Mouse (Mus musculus) stomach, embryonic 14.5 days (tissue): ENCODE results near the gene Slc39a9. TPM values are rescaled to one million over a fixed set of nuclear protein-coding genes. Genes with fewer than 3 reads are reported as not detected.

ENCODE experiments used
- ATAC-seq: fragments of 200-750 bp; cut with Nextera tagmentation; 2 replicates; pipeline ENCODE4 v1.8.0; 2017; ENCODE audit warnings: low read depth, moderate TSS enrichment; ENCODE audit not compliant: insufficient number of reproducible peaks, insufficient read depth, low FRiP score
- H3K27ac ChIP-seq: fragments of 300-500 bp; sonication (generic); 2 replicates; pipeline ENCODE4 v1.5.1; 2014; ENCODE audit warnings: mild to moderate bottlenecking, low read length, moderate library complexity, mixed read lengths
- H3K27me3 ChIP-seq: fragments of 300-500 bp; sonication (generic); 2 replicates; pipeline ENCODE4 v1.6.1; 2014; ENCODE audit warnings: low read length, control low read depth, mixed read lengths; ENCODE audit not compliant: control insufficient read depth, insufficient read depth
- H3K36me3 ChIP-seq: fragments of 300-500 bp; sonication (generic); 2 replicates; pipeline ENCODE4 v1.6.1; 2014; ENCODE audit warnings: mild to moderate bottlenecking, control low read depth, low read length, moderate library complexity, mixed read lengths; ENCODE audit not compliant: control insufficient read depth, insufficient read depth
- H3K4me1 ChIP-seq: fragments of 300-500 bp; sonication (generic); 2 replicates; pipeline ENCODE4 v1.6.1; 2014; ENCODE audit warnings: low read length, control low read depth, mixed read lengths; ENCODE audit not compliant: control insufficient read depth, insufficient read depth
- H3K4me2 ChIP-seq: fragments of 300-500 bp; sonication (generic); replicated peaks from 2 replicates; pipeline ENCODE4 v1.6.1; 2014; ENCODE audit warnings: low read depth, low read length, control low read depth
- H3K4me3 ChIP-seq: fragments of 300-500 bp; sonication (generic); 2 replicates; pipeline ENCODE4 v1.5.1; 2014; ENCODE audit warnings: low read depth, low read length, control low read depth
- H3K9ac ChIP-seq: fragments of 300-500 bp; sonication (generic); replicated peaks from 2 replicates; pipeline ENCODE4 v1.6.1; 2014; ENCODE audit warnings: low read depth, mild to moderate bottlenecking, control low read depth, low read length, moderate library complexity, mixed read lengths
- H3K9me3 ChIP-seq: fragments of 300-500 bp; sonication (generic); 2 replicates; pipeline ENCODE4 v1.6.1; 2016; ENCODE audit warnings: low read depth, low read length, control low read depth; ENCODE audit not compliant: control insufficient read depth
- WGBS: fragments of 180-500 bp; shearing (Covaris S2); extraction: QIAGEN DNeasy Blood & Tissue Kit; methylation state at CpG from one replicate; pipeline ENCODE4 v1.1.7; 2014; 5-methylcytosine and 5-hydroxymethylcytosine counted together
- polyA plus RNA-seq: library from polyadenylated mRNA; unstranded; fragments of >200 nt; fragmentation: Nextera tagmentation; extraction: Ambion mirVana; gene quantifications from 2 replicates; pipeline ENCODE4 v1.2.1, GENCODE M21; 2014

Slc39a9 gene
- polyA plus RNA-seq, 1 experiment from 2014 or later, result 32.0 TPM

DNA sequence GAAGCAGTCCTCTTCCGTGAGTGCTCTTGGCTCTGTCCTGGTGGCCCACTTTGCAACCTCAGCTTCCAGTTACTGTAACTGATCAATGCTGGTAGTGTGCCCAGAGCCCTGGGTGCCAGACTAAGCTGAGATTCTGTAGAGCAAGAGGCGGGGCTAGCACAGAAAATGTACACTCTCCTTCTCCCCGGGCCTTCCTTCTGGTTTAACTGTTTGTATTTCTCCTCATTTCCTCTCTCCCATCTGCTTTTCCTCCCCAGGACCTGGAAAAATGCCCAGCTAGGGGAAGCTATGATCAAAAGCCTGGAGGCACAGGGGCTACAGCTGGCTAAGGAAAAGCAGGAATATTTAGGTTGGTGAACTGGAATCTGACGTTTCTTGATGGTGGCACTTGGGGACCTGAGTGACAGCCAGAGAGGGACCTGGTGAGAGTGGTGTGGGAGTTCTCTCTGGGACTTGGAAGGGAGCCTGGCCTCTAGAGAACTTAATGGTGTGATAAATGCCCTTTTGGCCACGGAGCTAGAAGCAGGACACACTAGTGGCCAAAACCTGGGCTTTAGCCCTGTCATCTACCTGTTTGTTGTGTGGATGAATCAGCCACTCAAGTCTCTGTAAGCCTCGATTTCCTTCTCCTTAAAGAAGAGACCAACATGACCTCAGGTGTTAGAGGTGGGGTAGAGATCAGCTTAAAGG is 63.4 kb downstream of the Slc39a9 start:
- 30% methylated on average over 6 of the region's 6 CpGs for WGBS
- H3K9me3 ChIP-seq, result no peaks in the 10 kb centered on the region
- no peaks in the 10 kb centered on the region for H3K27me3 ChIP-seq
- H3K36me3 ChIP-seq, result no peaks in the 10 kb centered on the region
- no peak overlapping the region for H3K9ac ChIP-seq
- ATAC-seq, result peak; percentile 16; the same call in 1 of the 2 replicates
- no peak overlapping the region for H3K4me3 ChIP-seq
- H3K27ac ChIP-seq, result peak overlapping the region; percentile 52; the same call in 1 of the 2 replicates
- H3K4me1 ChIP-seq, result peaks cover 13% of the 10 kb centered on the region; the same call in 1 of the 2 replicates
- no peak overlapping the region for H3K4me2 ChIP-seq

DNA sequence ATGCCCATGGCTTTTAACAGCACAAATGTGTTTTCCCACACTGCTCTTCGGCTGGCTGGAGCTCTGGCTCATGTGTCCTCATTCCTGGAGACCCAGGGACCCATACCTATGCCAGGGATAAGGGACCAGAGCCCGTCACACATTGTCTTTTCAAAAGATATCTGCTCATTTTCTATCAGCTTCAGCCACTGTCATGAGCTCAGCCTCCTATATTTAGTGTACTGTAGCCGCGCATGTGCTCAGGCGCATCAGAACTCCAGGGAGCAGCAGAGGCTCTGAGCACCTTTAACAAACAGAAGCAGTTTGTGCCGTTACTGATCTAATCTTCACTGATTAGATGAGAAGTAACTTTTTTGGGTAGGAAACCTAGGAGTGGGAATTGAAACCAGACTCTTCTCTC is 72.2 kb downstream of the Slc39a9 start:
- Histone ChIP-seq H3K4me1 (no peaks in the 10 kb centered on the region), H3K27me3 (no peaks in the 10 kb centered on the region), H3K9ac (no peak overlapping the region), H3K27ac (no peak overlapping the region), H3K4me3 (no peak overlapping the region), H3K4me2 (no peak overlapping the region), H3K36me3 (no peaks in the 10 kb centered on the region), H3K9me3 (no peaks in the 10 kb centered on the region)
- no peak for ATAC-seq
- 71% methylated on average over 6 of the region's 6 CpGs for WGBS

DNA sequence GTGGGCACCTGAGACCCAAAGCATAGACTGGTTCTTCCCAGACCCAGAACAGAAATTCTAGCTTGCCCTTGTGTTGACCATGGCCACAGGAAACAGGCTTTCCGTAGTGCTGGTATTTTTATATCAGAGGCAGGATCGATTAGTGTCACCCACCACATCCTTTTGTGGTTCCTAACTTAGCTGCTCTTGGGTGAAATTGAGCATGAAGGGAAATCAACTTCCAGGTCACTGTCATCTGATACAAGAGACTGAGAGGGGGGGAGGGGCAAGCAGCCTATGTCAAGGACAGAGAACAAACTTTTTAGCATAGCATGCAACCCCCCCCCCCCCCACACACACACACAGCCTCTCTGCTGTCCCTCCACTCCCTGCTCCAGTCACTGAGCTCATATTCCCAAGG is 75.5 kb downstream of the Slc39a9 start:
- no peaks in the 10 kb centered on the region for H3K9me3 ChIP-seq

DNA sequence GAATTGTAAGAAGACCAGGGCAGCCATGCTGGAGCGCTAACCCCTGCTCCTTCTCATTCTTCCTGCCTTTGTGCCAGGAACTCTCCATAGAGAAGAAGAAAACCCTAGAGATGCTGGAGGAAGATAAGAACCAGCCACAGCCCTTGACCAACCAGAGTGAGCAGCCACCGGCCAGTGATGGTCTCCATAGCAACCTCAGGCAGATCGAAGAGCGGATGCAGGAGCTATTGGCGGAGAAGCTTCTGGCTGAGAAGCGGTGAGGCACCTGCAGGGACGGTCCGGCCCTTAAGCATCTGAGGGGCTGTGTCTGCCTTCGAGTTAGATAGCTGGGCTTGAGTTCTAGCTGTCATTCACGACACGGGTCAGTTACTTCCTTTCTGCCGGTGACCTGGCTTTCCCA is 76.8 kb downstream of the Slc39a9 start:
- Histone ChIP-seq H3K27me3 (no peaks in the 10 kb centered on the region), H3K9me3 (no peaks in the 10 kb centered on the region), H3K9ac (no peak overlapping the region), H3K36me3 (no peaks in the 10 kb centered on the region), H3K4me1 (no peaks in the 10 kb centered on the region), H3K4me3 (no peak overlapping the region), H3K4me2 (no peak overlapping the region), H3K27ac (no peak overlapping the region)
- WGBS, result 68% methylated on average over 12 of the region's 12 CpGs
- ATAC-seq, result no peak

More for the DNA sequence above, 75.5 kb downstream of the Slc39a9 start:
- Histone ChIP-seq H3K9ac (no peak overlapping the region), H3K27ac (no peak overlapping the region), H3K4me3 (no peak overlapping the region), H3K4me1 (no peaks in the 10 kb centered on the region), H3K4me2 (no peak overlapping the region), H3K27me3 (no peaks in the 10 kb centered on the region), H3K36me3 (no peaks in the 10 kb centered on the region)
- WGBS, result 82% methylated on average over 2 of the region's 2 CpGs
- no peak for ATAC-seq

DNA sequence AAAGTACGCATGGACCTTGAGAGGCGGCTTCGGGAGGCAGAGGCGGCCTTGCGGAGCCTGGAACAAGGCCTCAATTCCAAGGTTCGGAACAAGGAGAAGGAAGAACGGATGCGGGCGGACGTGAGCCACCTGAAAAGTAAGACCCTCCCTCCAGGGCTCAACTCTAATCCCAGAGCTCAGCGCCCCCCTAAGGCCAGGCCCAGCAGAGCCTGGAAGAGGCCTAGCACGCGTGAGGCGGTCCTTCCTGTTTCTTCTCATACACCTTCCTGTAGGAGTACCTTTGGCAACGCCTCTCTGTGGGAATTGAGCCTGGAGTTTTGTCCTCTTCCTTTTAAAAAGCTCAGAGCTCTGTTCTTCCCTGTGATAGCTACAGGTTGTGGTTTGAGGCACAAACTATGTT is 77.8 kb downstream of the Slc39a9 start:
- ATAC-seq, result no peak
- H3K4me3 ChIP-seq, result no peak overlapping the region
- H3K27ac ChIP-seq, result no peak overlapping the region
- H3K4me2 ChIP-seq, result no peak overlapping the region
- no peaks in the 10 kb centered on the region for H3K4me1 ChIP-seq
- no peaks in the 10 kb centered on the region for H3K36me3 ChIP-seq
- H3K27me3 ChIP-seq, result no peaks in the 10 kb centered on the region
- 81% methylated on average over 15 of the region's 15 CpGs for WGBS
- H3K9ac ChIP-seq, result no peak overlapping the region
- no peaks in the 10 kb centered on the region for H3K9me3 ChIP-seq

DNA sequence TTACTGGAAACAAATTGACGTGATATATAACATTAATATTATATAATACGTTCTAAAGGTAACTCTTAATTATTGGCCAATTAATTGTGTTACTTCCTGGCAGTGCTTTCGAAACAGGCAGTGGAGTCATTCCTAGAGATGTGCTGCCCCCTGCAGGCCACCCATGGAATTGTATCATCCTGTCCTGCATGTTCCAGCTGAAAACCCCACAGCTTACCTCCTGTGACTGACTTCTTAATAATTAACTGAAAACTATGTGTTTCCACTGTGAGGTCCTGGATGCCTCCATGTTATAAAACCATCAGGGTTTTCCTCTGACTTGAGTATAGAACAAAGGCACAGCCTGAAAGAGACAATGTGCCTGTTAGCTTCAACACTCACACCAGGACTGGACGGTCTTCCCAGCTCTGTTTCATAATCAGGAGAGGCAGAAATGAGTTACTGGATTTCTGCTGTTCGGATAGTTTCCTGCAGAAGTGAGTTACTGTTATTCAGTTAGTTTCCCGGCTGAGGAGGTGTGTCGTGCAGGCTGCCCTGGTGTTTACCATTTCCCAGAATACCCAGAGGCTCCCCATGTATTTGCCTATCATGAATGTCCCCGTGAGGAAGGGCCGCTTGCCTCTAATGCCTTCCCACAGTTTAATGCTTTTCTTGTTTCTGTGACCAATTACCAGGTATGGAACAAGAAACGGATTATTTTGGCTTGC is 81.3 kb downstream of the Slc39a9 start:
- no peak overlapping the region for H3K4me3 ChIP-seq
- no peaks in the 10 kb centered on the region for H3K36me3 ChIP-seq
- H3K9ac ChIP-seq, result no peak overlapping the region
- ATAC-seq, result 0 out of 2 replicates have a peak, but pooled peaks have one; percentile 17
- H3K27ac ChIP-seq, result no peak overlapping the region
- WGBS, result 24% methylated on average over 10 of the region's 10 CpGs
- H3K27me3 ChIP-seq, result no peaks in the 10 kb centered on the region
- H3K9me3 ChIP-seq, result no peaks in the 10 kb centered on the region
- H3K4me2 ChIP-seq, result no peak overlapping the region
- no peaks in the 10 kb centered on the region for H3K4me1 ChIP-seq

DNA sequence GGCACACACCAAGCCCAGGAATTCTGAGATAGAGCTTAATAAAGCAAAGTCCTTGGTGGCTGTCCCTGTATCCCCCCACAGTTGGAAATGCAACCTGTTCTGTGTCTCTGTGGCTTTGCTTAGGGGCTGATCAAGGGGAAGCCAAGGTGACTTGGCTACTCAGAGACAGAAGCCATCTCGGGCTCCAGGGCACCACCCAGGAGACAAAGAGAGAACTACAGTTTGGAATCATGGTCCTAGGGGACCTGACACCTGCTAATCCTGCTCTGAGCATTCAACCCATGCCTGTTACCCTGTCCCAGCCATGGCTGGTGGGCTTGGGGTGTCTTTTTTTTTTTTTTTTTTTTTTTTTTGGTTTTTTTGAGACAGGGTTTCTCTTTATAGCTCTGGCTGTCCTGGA is 84.5 kb downstream of the Slc39a9 start:
- ATAC-seq, result no peak
- Histone ChIP-seq H3K9ac (no peak overlapping the region), H3K4me1 (no peaks in the 10 kb centered on the region), H3K4me2 (no peak overlapping the region), H3K27ac (no peak overlapping the region), H3K4me3 (no peak overlapping the region), H3K27me3 (no peaks in the 10 kb centered on the region), H3K36me3 (no peaks in the 10 kb centered on the region), H3K9me3 (no peaks in the 10 kb centered on the region)
- 23% methylated on average over 1 of the region's 1 CpGs for WGBS

DNA sequence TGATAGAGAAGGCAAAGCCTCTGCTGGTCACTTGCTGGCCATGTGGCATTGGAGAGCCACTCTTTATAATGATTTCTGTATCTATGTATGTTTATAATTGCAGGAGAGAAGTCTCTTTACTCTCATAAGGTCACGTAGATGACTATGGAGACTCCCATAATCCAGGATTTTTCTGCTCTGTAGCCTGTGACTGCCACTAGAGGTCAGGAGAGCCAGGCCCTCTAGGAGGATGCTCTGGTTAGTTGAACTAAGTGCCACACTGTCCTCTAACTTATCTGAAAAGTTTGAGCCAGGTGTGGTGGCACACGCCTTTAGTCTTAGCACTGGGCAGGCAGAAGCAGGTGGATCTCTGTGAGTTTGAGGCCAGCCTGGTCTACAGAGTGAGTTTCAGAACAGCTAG is 85.1 kb downstream of the Slc39a9 start:
- ATAC-seq, result no peak
- Histone ChIP-seq H3K9me3 (no peaks in the 10 kb centered on the region), H3K27ac (no peak overlapping the region), H3K4me3 (no peak overlapping the region), H3K9ac (no peak overlapping the region), H3K36me3 (no peaks in the 10 kb centered on the region), H3K4me1 (no peaks in the 10 kb centered on the region), H3K27me3 (no peaks in the 10 kb centered on the region), H3K4me2 (no peak overlapping the region)
- 56% methylated on average over 2 of the region's 2 CpGs for WGBS
